Mouse (Mus musculus): ENCODE measurements around the gene Vmn1r53. TPM values are rescaled to one million over a fixed set of nuclear protein-coding genes. Genes with fewer than 3 reads are reported as not detected.
"Not testable (repeated sequence)": the region's sequence is repeated elsewhere in the genome, so short reads cannot be mapped to it uniquely, and the experiment has no call there.

Vmn1r53 gene
- not detected for total RNA-seq (2021)
- not detected in 2 replicates for polyA plus RNA-seq (2012; rRNA removed)
- long read RNA-seq: 0 reads

GRCm38 (mm10) chr6:90224338-90224737 is at the start of gene Vmn1r53:
Gene Vmn1r53 (minus strand): TSS chr6:90224438.
- Histone ChIP-seq H3K27me3 (ENCODE audit: control insufficient read depth, insufficient read depth, low read length) (no peaks in the 10 kb centered on the region), H3K4me1 (ENCODE audit: control insufficient read depth, insufficient read depth, low read length) (no peaks in the 10 kb centered on the region), H3K9ac (ENCODE audit: low read depth, low read length) (no peak within 1 kb of the TSS), H3K36me3 (ENCODE audit: control insufficient read depth, insufficient read depth, low read length) (no peaks in the 10 kb centered on the region), H3K27ac (no peak within 1 kb of the TSS), H3K4me3 (no peak within 1 kb of the TSS), H3K79me2 (replicated peaks; ENCODE audit: control insufficient read depth, insufficient read depth, low read length) (no peaks in the 10 kb centered on the region)
- TF ChIP-seq EP300 (IDR thresholded peaks at IDR 0.05; ENCODE audit: insufficient read depth, low read depth, low read length): no peak
- no peak for TF ChIP-seq CTCF (IDR thresholded peaks at IDR 0.05)
- no peak for TF ChIP-seq POLR2A (IDR thresholded peaks at IDR 0.05; ENCODE audit: insufficient read depth, low read depth, low read length)
- intact Hi-C loops (cut with DNase I): no loop called here
- WGBS: 82% methylated on average over 1 of the region's 1 CpGs
- DNase-seq: no peak

GRCm38 (mm10) chr6:90246000-90246399 is 21.8 kb upstream of the Vmn1r53 start, which contains the start of gene Vmn1r54:
Gene Vmn1r54 (plus strand): TSS chr6:90246300.
- TF ChIP-seq EP300 (IDR thresholded peaks at IDR 0.05; ENCODE audit: insufficient read depth, low read depth, low read length): no peak
- no peak for TF ChIP-seq POLR2A (IDR thresholded peaks at IDR 0.05; ENCODE audit: insufficient read depth, low read depth, low read length)
- TF ChIP-seq CTCF (IDR thresholded peaks at IDR 0.05): no peak
- Histone ChIP-seq H3K4me1 (ENCODE audit: control insufficient read depth, insufficient read depth, low read length) (no peaks in the 10 kb centered on the region), H3K27ac (no peak within 1 kb of the TSS), H3K36me3 (ENCODE audit: control insufficient read depth, insufficient read depth, low read length) (no peaks in the 10 kb centered on the region), H3K9ac (ENCODE audit: low read depth, low read length) (no peak within 1 kb of the TSS), H3K79me2 (replicated peaks; ENCODE audit: control insufficient read depth, insufficient read depth, low read length) (no peaks in the 10 kb centered on the region), H3K27me3 (ENCODE audit: control insufficient read depth, insufficient read depth, low read length) (no peaks in the 10 kb centered on the region), H3K4me3 (no peak within 1 kb of the TSS)
- no peak for DNase-seq
- intact Hi-C loops (cut with DNase I): no loop called here
- 50% methylated on average over 1 of the region's 1 CpGs for WGBS

GRCm38 (mm10) chr6:90244019-90244418 is 19.8 kb upstream of the Vmn1r53 start:
- intact Hi-C loops (cut with DNase I): no loop called here

GRCm38 (mm10) chr6:90232681-90233080 is 8.4 kb upstream of the Vmn1r53 start:
- intact Hi-C loops (cut with DNase I): no loop called here
- TF ChIP-seq POLR2A (IDR thresholded peaks at IDR 0.05; ENCODE audit: insufficient read depth, low read depth, low read length): no peak
- TF ChIP-seq EP300 (IDR thresholded peaks at IDR 0.05; ENCODE audit: insufficient read depth, low read depth, low read length): no peak
- TF ChIP-seq CTCF (IDR thresholded peaks at IDR 0.05): no peak

More at GRCm38 (mm10) chr6:90244019-90244418, 19.8 kb upstream of the Vmn1r53 start:
- Histone ChIP-seq H3K79me2 (replicated peaks; ENCODE audit: control insufficient read depth, insufficient read depth, low read length) (no peaks in the 10 kb centered on the region), H3K36me3 (ENCODE audit: control insufficient read depth, insufficient read depth, low read length) (no peaks in the 10 kb centered on the region), H3K27ac (no peak overlapping the region), H3K4me3 (no peak overlapping the region), H3K4me1 (ENCODE audit: control insufficient read depth, insufficient read depth, low read length) (no peaks in the 10 kb centered on the region), H3K27me3 (ENCODE audit: control insufficient read depth, insufficient read depth, low read length) (no peaks in the 10 kb centered on the region), H3K9ac (ENCODE audit: low read depth, low read length) (no peak overlapping the region)
- 59% methylated on average over 3 of the region's 3 CpGs for WGBS
- no peak for DNase-seq
- TF ChIP-seq EP300 (IDR thresholded peaks at IDR 0.05; ENCODE audit: insufficient read depth, low read depth, low read length) (no peak), CTCF (IDR thresholded peaks at IDR 0.05) (no peak), POLR2A (IDR thresholded peaks at IDR 0.05; ENCODE audit: insufficient read depth, low read depth, low read length) (no peak)

DNA sequence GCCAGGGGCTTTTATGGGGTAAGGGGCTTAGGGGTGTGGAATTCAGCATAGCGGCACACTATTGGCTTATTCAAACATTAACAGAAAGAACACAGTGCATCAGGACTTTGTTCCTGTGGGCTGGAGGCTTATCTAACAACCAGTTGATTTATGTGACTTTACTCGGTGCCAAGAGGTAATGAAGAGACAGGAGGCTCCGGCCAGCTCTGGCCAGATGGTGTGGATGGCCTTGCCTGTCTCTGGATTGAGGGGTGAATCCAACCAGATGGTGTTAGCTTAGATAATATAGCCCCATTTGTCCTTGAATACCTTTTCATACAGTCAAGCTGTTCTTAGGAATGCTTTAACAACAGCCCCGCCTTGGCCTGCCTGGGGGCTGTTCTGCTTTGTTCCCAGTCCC is 7.9 kb upstream of the Vmn1r53 start:
- H3K27ac ChIP-seq; intact Hi-C loops (cut with DNase I): not testable (repeated sequence)

More at GRCm38 (mm10) chr6:90232681-90233080, 8.4 kb upstream of the Vmn1r53 start:
- Histone ChIP-seq H3K27ac (no peak overlapping the region), H3K4me1 (ENCODE audit: control insufficient read depth, insufficient read depth, low read length) (no peaks in the 10 kb centered on the region), H3K4me3 (no peak overlapping the region), H3K36me3 (ENCODE audit: control insufficient read depth, insufficient read depth, low read length) (no peaks in the 10 kb centered on the region), H3K79me2 (replicated peaks; ENCODE audit: control insufficient read depth, insufficient read depth, low read length) (no peaks in the 10 kb centered on the region), H3K27me3 (ENCODE audit: control insufficient read depth, insufficient read depth, low read length) (no peaks in the 10 kb centered on the region), H3K9ac (ENCODE audit: low read depth, low read length) (no peak overlapping the region)
- DNase-seq: no peak
- WGBS: 52% methylated on average over 27 of the region's 27 CpGs

GRCm38 (mm10) chr6:90202493-90202892 is 21.7 kb downstream of the Vmn1r53 start, which contains the start of gene V1ra8:
Gene V1ra8 (plus strand): TSS chr6:90202793.
- H3K4me1 ChIP-seq (ENCODE audit: control insufficient read depth, insufficient read depth, low read length); DNase-seq; H3K27ac ChIP-seq; H3K27me3 ChIP-seq (ENCODE audit: control insufficient read depth, insufficient read depth, low read length); H3K36me3 ChIP-seq (ENCODE audit: control insufficient read depth, insufficient read depth, low read length); intact Hi-C loops (cut with DNase I); H3K79me2 ChIP-seq (replicated peaks; ENCODE audit: control insufficient read depth, insufficient read depth, low read length); H3K9ac ChIP-seq (ENCODE audit: low read depth, low read length); H3K4me3 ChIP-seq: not testable (repeated sequence)
- WGBS: 66% methylated on average over 2 of the region's 2 CpGs

More for the DNA sequence above, 7.9 kb upstream of the Vmn1r53 start:
- H3K27me3 ChIP-seq (ENCODE audit: control insufficient read depth, insufficient read depth, low read length); H3K79me2 ChIP-seq (replicated peaks; ENCODE audit: control insufficient read depth, insufficient read depth, low read length); H3K4me1 ChIP-seq (ENCODE audit: control insufficient read depth, insufficient read depth, low read length); H3K9ac ChIP-seq (ENCODE audit: low read depth, low read length); H3K36me3 ChIP-seq (ENCODE audit: control insufficient read depth, insufficient read depth, low read length); DNase-seq; H3K4me3 ChIP-seq: not testable (repeated sequence)
- 78% methylated on average over 4 of the region's 4 CpGs for WGBS
